Mouse (Mus musculus) monocyte, adult 5-6 weeks (primary cell): Measurements from ENCODE around the gene Krtap4-1. TPM values are rescaled to one million over a fixed set of nuclear protein-coding genes. Genes with fewer than 3 reads are reported as not detected.
"Not testable (repeated sequence)": the region's sequence is repeated elsewhere in the genome, so short reads cannot be mapped to it uniquely, and the experiment has no call there.

Source experiments
- ATAC-seq: fragments of 153-309, 156-312 bp; replicated peaks from 2 replicates; pipeline ENCODE4 v1.8.0; 2017; ENCODE audit warnings: mild to moderate bottlenecking; ENCODE audit not compliant: low TSS enrichment, insufficient number of reproducible peaks, severe bottlenecking, poor library complexity, low FRiP score
- total RNA-seq: library from RNA; stranded (forward); fragments of 200-1000, 200-491, 200-594 nt; gene quantifications from 3 replicates; pipeline ENCODE4 v1.2.3, GENCODE M21; 2017

Krtap4-1 gene
- total RNA-seq, result not detected in 3 replicates

DNA sequence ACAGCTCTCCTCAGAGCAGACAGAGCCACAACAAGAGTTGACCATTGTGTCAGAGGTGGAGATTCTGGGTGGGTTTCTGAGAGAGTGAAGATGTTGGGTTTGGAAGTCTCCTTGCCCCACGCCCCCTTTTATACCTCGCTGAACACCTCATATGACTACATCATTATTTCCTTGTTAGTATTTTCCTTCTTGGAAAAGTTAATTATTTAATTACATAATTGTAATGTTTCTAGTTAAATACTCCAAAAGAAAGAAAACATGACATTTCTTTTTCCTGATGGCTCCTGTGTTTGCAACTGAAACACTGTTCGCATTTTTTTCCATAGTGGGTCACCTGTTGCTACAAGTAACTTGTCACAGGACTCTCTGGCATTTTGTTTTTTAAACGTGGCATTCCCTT is at the start of gene Krtap4-1:
TSS of gene Krtap4-1 (minus strand) at position 101 of the 400 bp plus-strand sequence.
- ATAC-seq, result no peak

DNA sequence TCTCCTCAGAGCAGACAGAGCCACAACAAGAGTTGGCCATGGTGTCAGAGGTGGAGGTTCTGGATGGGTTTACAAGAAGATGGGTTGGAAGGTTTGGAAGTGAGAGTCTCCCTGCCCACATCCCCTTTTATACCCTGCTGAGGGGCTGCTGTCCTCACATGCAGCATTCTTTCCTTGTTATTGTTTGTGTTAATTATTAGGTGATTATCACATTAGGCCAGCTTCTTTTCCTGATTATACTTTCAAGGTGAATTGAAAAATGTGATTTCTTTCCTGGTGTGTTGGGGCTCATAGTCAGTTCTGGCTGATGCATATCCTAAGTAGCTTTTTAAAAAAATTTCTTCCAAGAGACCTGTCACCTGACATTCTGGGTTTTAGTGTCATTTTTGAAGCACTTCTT is 37.8 kb upstream of the Krtap4-1 start, which contains the start of gene Krtap4-6:
TSS of gene Krtap4-6 (minus strand) at position 101 of the 400 bp plus-strand sequence.
- no peak for ATAC-seq

DNA sequence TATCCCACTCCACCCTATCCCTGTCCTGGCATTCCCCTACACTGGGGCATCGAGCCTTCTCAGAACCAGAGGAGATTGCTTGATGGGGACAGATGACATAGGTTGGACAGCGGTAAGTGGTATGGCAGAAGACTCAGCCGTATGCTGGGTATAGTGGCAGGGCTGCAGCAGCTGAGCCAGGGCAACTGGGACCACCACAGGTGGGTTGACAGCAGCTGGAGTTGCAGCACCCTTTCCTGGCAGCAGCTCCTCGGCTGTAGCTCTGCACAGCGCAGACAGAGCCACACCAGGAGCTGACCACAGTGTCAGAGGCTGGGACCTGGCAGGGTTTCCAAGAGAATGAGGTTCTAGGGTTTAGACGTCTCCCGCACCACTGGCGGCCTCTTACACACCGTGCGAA is 34.8 kb upstream of the Krtap4-1 start:
- no peak for ATAC-seq

DNA sequence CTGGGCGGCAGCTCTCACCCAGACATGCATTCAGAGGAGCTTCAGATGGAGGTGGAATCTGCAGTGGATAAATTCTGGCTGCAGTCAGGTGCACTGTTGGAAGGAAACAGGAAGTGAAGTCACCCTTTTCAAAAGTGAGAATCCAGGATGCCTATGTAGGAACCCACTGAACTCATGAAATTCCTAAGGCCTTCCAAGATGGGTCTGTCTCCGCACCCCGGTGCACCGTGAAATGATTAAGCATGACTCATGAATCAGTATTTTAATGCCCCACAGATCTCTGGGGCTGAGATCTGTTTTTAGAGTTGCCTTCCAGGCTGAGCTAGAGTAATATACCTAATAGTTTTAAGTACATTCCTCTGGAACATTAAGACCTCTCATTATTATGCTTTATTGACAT is 31.2 kb upstream of the Krtap4-1 start:
- no peak for ATAC-seq

DNA sequence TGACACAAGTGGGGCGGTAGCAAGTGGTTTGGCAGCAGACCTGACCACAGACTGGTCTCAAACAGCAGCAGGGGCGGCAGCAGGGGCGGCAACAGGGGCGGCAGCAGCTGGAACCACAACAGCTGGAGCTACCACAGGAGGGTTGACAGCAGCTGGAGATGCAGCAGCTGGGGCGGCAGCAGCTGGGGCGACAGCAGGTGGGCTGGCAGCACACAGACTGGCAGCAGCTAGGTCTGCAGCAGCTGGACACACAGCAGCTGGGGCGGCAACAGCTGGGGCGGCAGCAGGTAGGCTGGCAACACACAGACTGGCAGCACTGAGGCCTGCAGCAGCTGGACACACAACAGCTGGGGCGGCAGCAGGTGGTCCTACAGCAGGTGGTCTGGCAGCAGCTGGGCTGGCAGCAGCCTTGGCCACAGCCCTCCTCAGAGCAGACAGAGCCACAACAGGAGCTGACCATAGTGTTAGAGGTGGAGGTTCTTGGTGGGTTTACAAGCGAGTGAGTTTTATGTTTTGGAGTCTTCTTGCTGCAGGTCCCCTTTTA is 30.5 kb upstream of the Krtap4-1 start, which contains the start of gene Gm11563:
TSS of gene Gm11563 (minus strand) at position 494 of the 544 bp plus-strand sequence.
- ATAC-seq, result not testable (repeated sequence)

DNA sequence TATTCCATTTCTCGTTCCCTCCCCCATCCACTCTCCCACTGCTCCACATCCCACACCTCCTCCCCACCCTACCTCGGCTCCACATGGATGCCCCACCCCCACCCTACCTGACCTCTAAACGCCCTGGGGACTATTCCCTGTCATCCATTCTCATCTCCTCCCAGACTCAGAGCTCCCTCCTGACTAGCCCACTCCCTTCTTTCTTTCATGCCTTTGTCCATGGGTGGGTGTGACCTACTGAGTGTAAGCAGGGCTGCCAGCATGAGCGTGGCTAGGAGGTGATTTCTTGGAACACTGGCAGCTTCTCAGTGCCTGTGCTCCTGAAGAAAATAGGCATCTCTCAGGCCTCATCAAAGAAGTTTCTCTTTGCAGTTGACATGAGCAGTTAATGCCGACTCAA is 29.0 kb upstream of the Krtap4-1 start:
- no peak for ATAC-seq

DNA sequence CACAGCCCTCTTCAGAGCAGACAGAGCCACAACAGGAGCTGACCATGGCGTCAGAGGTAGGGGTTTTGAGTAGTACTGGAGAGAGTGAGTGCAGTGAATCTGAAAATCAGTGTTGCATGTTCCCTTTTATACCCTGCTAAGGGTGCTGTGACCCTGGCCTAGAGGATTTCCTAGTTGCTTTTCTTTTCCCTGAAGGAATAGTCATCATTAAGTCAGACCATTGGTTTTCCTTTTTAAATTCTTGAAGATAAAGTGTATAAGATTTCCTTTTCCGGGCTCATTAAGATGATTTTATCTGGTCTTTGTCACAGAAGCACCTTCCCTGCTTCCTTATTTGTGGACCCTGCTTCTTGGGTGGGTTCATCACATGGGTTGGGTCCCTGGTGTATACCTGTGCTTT is 22.1 kb upstream of the Krtap4-1 start, which contains the start of gene Gm11555:
TSS of gene Gm11555 (minus strand) at position 101 of the 400 bp plus-strand sequence.
- no peak for ATAC-seq

DNA sequence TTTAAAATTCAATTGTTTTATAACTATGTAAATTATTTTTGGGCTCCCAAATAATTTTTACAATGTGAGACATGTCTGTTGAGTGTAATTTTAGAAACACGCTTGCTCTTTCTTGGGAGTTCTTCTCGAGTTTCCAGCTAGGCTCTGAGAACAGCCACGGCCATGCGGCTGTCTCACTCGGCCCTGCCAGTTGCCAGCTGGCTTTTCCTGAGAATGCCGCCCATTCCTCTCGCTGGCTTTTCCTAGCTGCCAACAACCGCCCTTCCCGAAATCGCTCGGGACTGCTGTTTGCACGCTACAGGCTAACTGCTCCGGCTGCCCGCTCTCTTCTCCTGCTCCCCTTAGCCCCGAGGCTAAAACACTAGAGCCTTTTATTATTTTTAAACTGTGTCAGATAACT is 18.4 kb upstream of the Krtap4-1 start:
- no peak for ATAC-seq

DNA sequence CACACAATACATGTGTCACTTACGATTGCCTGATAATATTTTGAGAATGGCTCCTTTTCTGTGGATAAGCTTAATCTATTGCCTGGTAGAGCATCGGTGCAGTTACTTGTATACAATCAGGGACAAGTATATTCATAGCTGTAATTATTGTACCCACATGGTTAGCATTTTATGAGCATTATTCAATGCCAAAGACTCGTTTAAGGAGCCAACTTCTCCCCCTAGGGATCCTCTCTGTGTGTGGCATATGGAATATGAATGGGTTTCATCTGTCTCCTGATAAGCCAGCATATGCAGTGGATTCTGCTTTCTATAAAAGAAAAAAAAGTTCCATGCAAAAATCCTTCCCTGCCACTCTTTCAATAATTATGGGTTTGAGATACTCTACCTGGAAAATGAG is 16.3 kb upstream of the Krtap4-1 start:
- ATAC-seq, result no peak

DNA sequence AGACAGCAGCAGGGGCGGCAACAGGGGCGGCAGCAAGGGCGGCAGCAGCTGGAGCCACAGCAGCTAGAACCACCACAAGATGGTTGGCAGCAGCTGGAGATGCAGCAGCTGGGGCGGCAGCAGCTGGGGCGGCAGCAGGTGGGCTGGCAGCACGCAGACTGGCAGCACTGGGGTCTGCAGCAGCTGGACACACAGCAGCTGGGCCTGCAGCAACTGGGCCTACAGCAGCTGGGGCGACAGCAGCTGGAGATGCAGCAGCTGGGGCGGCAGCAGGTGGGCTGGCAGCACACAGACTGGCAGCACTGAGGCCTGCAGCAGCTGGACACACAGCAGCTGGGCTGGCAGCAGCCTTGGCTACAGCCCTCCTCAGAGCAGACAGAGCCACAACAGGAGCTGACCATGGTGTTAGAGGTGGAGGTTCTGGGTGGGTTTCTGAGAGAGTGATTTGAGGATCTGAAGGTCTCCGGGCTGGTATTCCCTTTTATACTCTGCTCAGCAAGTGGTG is 15.6 kb upstream of the Krtap4-1 start, which contains the start of gene Krtap4-7:
TSS of gene Krtap4-7 (minus strand) at position 455 of the 505 bp plus-strand sequence.
- not testable (repeated sequence) for ATAC-seq

DNA sequence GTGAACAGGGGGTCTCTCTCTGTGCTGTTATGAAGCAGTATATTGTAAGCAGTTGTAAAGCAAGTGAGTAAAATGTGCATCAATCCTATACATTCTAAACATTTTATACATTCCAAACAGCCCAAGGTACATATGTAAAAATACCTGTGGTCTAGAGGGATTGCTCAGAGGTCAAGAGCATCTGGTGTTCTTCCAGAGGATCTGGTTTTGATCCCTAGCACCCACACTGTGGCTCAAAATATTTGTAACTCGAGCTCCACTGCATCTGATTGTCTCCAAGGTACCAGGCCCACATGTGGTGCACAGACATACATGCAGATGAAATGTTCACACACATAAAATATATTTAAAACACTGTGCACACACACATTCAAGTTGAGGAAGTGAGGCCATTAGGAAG is 12.9 kb upstream of the Krtap4-1 start:
- no peak for ATAC-seq

DNA sequence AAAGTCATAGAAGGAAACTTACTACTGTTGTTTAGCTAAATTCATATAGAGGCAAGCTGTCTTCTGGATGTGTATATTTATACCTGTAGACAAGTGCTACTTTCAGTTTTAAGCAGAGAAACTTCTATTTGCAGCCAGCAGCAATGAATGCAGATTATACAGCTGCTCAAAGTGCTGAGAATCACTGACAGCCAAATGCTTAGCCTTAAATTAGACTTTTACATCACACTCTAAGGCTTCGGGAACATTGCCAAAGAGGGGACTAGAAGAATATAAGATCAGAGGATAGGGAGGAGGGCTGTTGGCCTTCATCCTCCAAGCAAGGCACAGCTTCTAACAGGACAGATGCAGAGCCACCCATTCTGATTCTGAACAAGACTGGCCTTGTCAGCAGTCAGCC is 9.0 kb upstream of the Krtap4-1 start:
- no peak for ATAC-seq

DNA sequence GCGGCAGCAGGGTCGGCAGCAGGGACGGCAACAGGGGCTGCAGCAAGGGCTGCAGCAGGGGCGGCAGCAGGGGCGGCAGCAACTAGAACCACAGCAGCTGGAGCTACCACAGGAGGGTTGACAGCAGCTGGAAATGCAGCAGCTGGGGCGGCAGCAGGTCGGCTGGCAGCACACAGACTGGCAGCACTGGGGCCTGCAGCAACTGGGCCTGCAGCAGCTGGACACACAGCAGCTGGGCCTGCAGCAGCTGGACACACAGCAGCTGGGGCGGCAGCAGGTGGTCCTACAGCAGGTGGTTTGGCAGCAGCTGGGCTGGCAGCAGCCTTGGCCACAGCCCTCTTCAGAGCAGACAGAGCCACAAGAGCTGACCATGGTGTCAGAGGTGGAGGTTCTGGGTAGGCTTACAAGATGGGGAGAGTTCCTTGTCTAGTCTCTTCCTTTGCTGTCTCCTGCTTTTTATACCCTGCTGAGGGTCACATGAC is 6.7 kb upstream of the Krtap4-1 start, which contains the start of gene Krtap4-2:
TSS of gene Krtap4-2 (minus strand) at position 432 of the 482 bp plus-strand sequence.
- ATAC-seq, result no peak

DNA sequence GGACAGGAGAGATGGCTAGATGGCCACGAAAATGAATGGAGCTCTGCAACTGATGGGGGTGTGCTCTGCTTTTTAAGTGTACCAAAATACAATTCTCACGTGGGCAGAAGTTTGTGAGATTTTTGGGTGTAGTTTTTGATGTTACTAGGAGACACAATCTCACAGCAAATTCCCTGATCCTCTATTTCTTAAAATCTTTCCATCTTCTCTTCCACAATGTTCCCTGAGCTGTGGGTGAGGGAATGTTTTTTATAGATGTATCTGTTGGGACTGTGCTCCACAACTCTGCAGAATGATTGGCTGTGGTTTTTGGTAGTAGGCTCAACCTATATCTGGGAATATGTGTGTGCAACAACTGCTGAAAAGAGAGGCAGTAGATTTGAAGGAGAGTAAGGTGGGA is 5.3 kb upstream of the Krtap4-1 start:
- no peak for ATAC-seq

DNA sequence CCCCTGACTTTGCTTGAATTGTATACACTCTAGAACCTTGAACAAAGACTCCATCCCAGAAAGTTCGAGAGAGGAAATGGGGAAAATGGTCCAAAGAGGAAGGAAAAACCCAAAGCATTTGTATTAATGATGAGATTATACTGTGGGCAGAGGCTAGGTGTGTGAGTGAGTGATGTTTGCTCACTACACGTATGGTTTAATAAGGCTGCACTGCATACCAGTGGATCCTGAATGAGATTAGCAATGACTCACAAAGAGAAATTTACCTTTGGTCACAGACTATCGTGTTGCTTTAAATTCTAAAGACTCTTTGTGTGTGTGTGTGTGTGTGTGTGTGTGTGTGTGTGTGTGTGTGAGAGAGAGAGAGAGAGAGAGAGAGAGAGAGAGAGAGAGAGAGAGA is 2.9 kb upstream of the Krtap4-1 start:
- no peak for ATAC-seq

DNA sequence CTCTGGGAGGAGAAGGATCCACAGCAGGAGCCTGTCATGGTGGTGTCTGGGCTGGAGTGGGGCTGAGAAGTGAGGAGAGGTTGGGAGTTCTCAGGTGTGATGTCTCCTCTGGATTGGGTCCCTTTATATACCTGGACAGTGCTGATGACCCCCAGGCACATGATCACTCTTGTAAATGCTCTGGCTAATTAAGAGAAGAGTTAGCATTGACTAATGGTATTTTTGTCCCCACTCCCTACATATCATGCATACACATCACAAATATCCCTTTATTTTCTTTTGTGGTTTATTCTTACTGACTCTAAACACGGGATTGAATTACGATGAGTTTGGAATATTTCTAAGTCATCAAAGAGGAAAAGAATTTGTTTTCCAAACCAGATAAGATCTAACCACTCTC is 7.7 kb downstream of the Krtap4-1 start, which contains the start of gene Gm11562:
TSS of gene Gm11562 (minus strand) at position 101 of the 400 bp plus-strand sequence.
- ATAC-seq, result no peak

DNA sequence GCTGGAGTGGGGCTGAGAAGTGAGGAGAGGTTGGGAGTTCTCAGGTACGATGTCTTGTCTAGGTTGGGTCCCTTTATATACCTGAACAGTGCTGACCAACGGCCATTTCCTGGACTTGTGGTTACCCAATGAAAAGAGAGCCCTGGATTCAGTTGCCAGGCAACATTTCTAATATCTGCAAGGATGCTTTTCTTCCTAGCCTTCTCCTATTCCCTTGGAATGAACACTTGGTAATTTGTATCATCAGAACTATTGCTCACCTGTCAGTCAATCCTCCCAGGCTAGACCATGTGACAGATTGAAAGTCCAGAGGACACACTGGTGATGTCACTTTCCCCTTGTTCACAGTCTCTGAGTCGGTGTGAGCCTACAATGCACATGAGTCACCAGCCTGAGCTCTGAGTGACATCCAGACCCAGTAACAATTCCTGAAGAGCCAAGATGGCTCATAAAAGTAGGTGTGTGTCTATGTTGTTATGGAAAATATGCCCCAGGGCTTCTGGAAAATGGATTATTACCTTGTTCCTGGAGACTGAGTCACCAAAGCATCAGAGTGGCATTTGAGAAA is 13.2 kb downstream of the Krtap4-1 start, which contains the start of gene Krtap2-4:
TSS of gene Krtap2-4 (minus strand) at position 51 of the 568 bp plus-strand sequence.
- ATAC-seq, result no peak

DNA sequence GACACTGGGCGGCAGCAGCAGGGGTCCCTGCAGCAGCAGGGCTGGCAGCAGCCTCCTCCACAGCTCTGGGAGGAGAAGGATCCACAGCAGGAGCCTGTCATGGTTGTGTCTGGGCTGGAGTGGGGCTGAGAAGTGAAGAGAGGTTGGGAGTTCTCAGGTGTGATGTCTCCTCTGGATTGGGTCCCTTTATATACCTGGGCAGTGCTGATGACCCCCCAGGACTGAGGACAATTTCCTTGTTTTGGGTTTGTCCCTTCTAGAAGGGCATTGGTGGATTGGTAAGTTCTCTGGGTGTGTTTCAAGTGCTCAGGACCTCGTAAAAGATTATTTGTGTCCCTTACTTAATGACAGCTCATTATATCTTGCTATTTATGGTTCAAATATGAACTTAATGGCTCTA is 17.9 kb downstream of the Krtap4-1 start, which contains the start of gene Gm11937:
TSS of gene Gm11937 (minus strand) at position 101 of the 400 bp plus-strand sequence.
- not testable (repeated sequence) for ATAC-seq

DNA sequence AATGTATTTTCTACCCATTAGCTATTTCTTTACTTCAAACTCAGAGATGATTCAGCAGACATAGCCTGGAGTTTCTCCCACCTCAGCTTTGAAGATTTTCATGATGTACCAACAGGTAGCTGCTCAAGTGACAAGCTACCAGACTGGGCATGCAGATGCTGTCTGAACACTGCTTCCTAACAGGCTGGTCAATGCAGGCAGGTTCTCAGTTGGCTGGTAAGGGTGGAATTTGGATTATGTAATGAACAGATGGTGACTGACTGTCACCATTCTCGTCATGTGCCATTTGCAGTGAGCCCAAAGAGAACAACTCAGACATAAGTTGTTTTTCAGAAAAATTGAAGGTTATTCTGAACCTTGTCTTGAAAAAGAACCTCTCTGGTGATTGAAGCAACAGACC is 18.9 kb downstream of the Krtap4-1 start:
- no peak for ATAC-seq

DNA sequence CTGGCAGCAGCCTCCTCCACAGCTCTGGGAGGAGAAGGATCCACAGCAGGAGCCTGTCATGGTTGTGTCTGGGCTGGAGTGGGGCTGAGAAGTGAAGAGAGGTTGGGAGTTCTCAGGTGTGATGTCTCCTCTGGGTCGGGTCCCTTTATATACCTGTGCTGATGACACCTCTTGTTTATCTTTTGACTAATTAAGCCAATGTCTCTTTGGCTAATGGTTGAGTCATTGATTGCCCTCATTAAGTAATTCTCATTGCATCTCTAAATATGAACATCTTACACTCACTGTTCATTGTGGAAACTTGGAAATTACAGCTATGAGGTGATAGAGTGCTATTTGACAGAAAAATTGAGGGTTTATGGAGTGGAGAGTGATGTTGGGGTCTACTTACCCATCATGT is 24.8 kb downstream of the Krtap4-1 start, which contains the start of gene Gm11938:
TSS of gene Gm11938 (minus strand) at position 101 of the 400 bp plus-strand sequence.
- ATAC-seq, result not testable (repeated sequence)
